Mouse (Mus musculus) lung, postnatal 0 days (tissue): ENCODE results near the gene Ccdc70.

Source experiments
- CTCF ChIP-seq: IDR thresholded peaks from 2 replicates; pipeline ENCODE4 v1.5.1; 2016; ENCODE audit warnings: antibody characterized with exemption, mild to moderate bottlenecking
- EP300 ChIP-seq: IDR thresholded peaks from 2 replicates; pipeline ENCODE4 v1.6.1; 2016; ENCODE audit warnings: antibody characterized with exemption, mild to moderate bottlenecking, control low read depth

DNA sequence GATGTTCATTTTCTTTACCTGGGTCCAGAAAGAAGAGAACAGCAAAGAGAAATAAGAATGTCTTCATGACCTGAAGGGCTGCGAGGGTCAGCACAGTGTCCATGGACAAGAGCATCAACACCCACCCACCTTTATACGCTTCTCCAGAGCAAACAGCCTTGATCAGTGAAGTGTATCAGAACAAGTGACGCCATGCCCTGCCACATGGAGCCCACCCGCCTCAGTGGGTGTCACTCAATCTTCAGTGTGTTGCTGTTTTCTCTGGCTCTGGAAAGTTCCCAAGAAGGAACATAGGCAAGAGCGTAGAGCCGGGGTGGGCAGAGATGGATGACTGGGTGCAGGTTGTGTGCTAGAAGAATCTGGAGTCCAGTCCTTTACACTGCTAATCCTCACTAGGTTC lies 37.0 kb upstream of the Ccdc70 start, which contains the start of gene Defb15:
- TF ChIP-seq CTCF (no peak), EP300 (no peak)
